ENCODE assay signal across 23 mouse cellular contexts in the genomic region with DNA sequence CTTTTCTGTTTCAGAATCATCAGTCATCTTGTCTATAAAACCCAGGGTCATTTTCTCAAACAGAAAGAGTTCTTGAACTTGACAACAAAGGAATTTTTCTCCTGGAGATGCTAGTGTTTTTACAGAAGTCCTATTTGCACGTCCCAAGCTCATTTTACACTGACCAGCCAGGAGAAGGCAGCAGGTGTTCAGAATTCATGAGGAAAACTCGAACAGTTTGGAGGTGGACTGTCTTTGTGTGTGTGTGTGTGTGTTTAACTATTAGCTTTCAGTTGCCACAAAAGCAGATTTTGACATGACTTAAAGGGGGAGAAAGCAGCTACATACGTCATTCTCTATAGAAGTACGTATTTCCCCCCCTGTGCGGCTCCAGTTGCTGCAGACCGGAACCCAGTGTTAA. TPM values are rescaled to one million over a fixed set of nuclear protein-coding genes. Genes with fewer than 3 reads are reported as not detected.
A peak's percentile ranks its signal among the peaks of the same experiment; 100 is the strongest.
DNase-seq lines count a peak whose midpoint lies in the region; ATAC-seq and TF ChIP-seq lines count a peak whose summit lies in the region.
"Had no signal": no experiment of that assay in that cellular context is flagged by ENCODE, and none has a peak within 500 bp of the region (broad histone marks: within the 10 kb centered on the region; RNA-seq: fewer than 3 reads in every experiment).

No protein-coding gene starts in this region.

- ATAC-seq in hindbrain, postnatal 0 days, result no peak
- ATAC-seq in hindbrain, embryonic 12.5 days (ENCODE audit: low FRiP score), result no peak
- ATAC-seq in lung, embryonic 14.5 days (ENCODE audit: insufficient read depth), result no peak
- no peak for ATAC-seq in limb, embryonic 15.5 days (ENCODE audit: insufficient number of reproducible peaks, low FRiP score, low TSS enrichment, low read depth)
- ATAC-seq in erythroid progenitor cell, adult 5-6 weeks (replicated peaks; ENCODE audit: low FRiP score, poor library complexity, severe bottlenecking), result no peak
- ATAC-seq: forebrain, embryonic 16.5 days; inflammation-experienced regulatory T-cells, adult 6 months had no signal

- no peaks in the 10 kb centered on the region for H3K36me3 ChIP-seq in hindbrain, postnatal 0 days (ENCODE audit: insufficient read depth, low read length)
- H3K36me3 ChIP-seq in hindbrain, embryonic 12.5 days, result no peaks in the 10 kb centered on the region
- no peaks in the 10 kb centered on the region for H3K36me3 ChIP-seq in lung, embryonic 14.5 days (ENCODE audit: insufficient read depth)
- H3K36me3 ChIP-seq in limb, embryonic 15.5 days, result no peaks in the 10 kb centered on the region
- H3K36me3 ChIP-seq: embryonic facial prominence, embryonic 13.5 days; neural tube, embryonic 12.5 days had no signal

- no peaks in the 10 kb centered on the region for H3K27me3 ChIP-seq in hindbrain, postnatal 0 days (ENCODE audit: insufficient read depth, low read length)
- no peaks in the 10 kb centered on the region for H3K27me3 ChIP-seq in hindbrain, embryonic 12.5 days
- H3K27me3 ChIP-seq in lung, embryonic 14.5 days (ENCODE audit: insufficient read depth, low read length), result no peaks in the 10 kb centered on the region
- no peaks in the 10 kb centered on the region for H3K27me3 ChIP-seq in limb, embryonic 15.5 days
- H3K27me3 ChIP-seq: embryonic facial prominence, embryonic 13.5 days; neural tube, embryonic 12.5 days had no signal

- H3K4me1 ChIP-seq in hindbrain, postnatal 0 days (ENCODE audit: insufficient read depth, low read length), result no peaks in the 10 kb centered on the region
- H3K4me1 ChIP-seq in hindbrain, embryonic 12.5 days, result no peaks in the 10 kb centered on the region; the same call in 1 of the 2 replicates
- peaks cover 18% of the 10 kb centered on the region for H3K4me1 ChIP-seq in lung, embryonic 14.5 days (ENCODE audit: insufficient read depth)
- H3K4me1 ChIP-seq in cortical plate, adult 2 months (ENCODE audit: control insufficient read depth, insufficient read depth, low read length), result peaks cover 4% of the 10 kb centered on the region
- H3K4me1 ChIP-seq in limb, embryonic 15.5 days, result peaks cover 32% of the 10 kb centered on the region
- H3K4me1 ChIP-seq: neural tube, embryonic 12.5 days had no signal

- H3K4me2 ChIP-seq in hindbrain, postnatal 0 days (ENCODE audit: low read depth, low read length), result no peak overlapping the region
- no peak overlapping the region for H3K4me2 ChIP-seq in hindbrain, embryonic 12.5 days (replicated peaks)
- H3K4me2 ChIP-seq in lung, embryonic 14.5 days, result no peak overlapping the region
- H3K4me2 ChIP-seq in limb, embryonic 15.5 days, result no peak overlapping the region
- H3K4me2 ChIP-seq: embryonic facial prominence, embryonic 13.5 days; midbrain, embryonic 11.5 days; neural tube, embryonic 12.5 days had no signal

- H3K27ac ChIP-seq in hindbrain, postnatal 0 days, result no peak overlapping the region
- H3K27ac ChIP-seq in hindbrain, embryonic 12.5 days, result no peak overlapping the region
- H3K27ac ChIP-seq in lung, embryonic 14.5 days (ENCODE audit: low read depth), result no peak overlapping the region
- H3K27ac ChIP-seq in cortical plate, adult 2 months (ENCODE audit: insufficient read depth, low read length), result no peak overlapping the region
- H3K27ac ChIP-seq in limb, embryonic 15.5 days, result peak overlapping the region; percentile 70
- H3K27ac ChIP-seq: embryonic facial prominence, embryonic 13.5 days; macrophage; neural tube, embryonic 12.5 days had no signal

- peak; percentile 36 for TF ChIP-seq CTCF in hindbrain, postnatal 0 days (IDR thresholded peaks at IDR 0.05; ENCODE audit: low read depth)
- TF ChIP-seq CTCF in lung, embryonic 14.5 days (IDR thresholded peaks at IDR 0.05; ENCODE audit: low read depth), result 0 out of 2 replicates have a peak, but pooled peaks have one; percentile 17
- peak; percentile 27; the same call in 1 of the 2 replicates for TF ChIP-seq CTCF in cortical plate, adult 2 months (IDR thresholded peaks at IDR 0.05; ENCODE audit: extremely low read depth, insufficient read depth, low read length)

- peak; percentile 35 for DNase-seq in hindbrain, postnatal 0 days (ENCODE audit: low spot score)
- no peak for DNase-seq in lung, embryonic 14.5 days
- no peak for DNase-seq in lung, postnatal 10 days
- DNase-seq: adrenal gland, adult 8-10 months; cerebellum, adult 9-10 months; gastrocnemius, postnatal 10 days; heart, adult 11 months; layer of hippocampus, adult 9-11 months; liver; right cerebral cortex, adult 18-20 months; thymus, postnatal 25 days had no signal

- H3K9me3 ChIP-seq in hindbrain, postnatal 0 days (ENCODE audit: low read length), result no peaks in the 10 kb centered on the region
- no peaks in the 10 kb centered on the region for H3K9me3 ChIP-seq in hindbrain, embryonic 12.5 days (replicated peaks)
- H3K9me3 ChIP-seq in lung, embryonic 14.5 days (ENCODE audit: low read depth, low read length), result no peaks in the 10 kb centered on the region
- no peaks in the 10 kb centered on the region for H3K9me3 ChIP-seq in limb, embryonic 15.5 days
- H3K9me3 ChIP-seq: embryonic facial prominence, embryonic 13.5 days; neural tube, embryonic 12.5 days had no signal

- 76% methylated on average over 6 of the region's 6 CpGs for WGBS in hindbrain, postnatal 0 days
- 71% methylated on average over 6 of the region's 6 CpGs for WGBS in hindbrain, embryonic 12.5 days
- 46% methylated on average over 6 of the region's 6 CpGs for WGBS in lung, embryonic 14.5 days
- WGBS in limb, embryonic 15.5 days, result 35% methylated on average over 6 of the region's 6 CpGs

- no peak for TF ChIP-seq POLR2A in cortical plate, adult 2 months (IDR thresholded peaks at IDR 0.05; ENCODE audit: extremely low read depth, insufficient read depth, low read length)

- no peak overlapping the region for H3K9ac ChIP-seq in hindbrain, postnatal 0 days (replicated peaks; ENCODE audit: low read length)
- no peak overlapping the region for H3K9ac ChIP-seq in hindbrain, embryonic 12.5 days
- H3K9ac ChIP-seq in lung, embryonic 14.5 days, result no peak overlapping the region
- no peak overlapping the region for H3K9ac ChIP-seq in limb, embryonic 15.5 days
- H3K9ac ChIP-seq: embryonic facial prominence, embryonic 13.5 days; neural tube, embryonic 12.5 days had no signal

- no peak overlapping the region for H3K4me3 ChIP-seq in hindbrain, postnatal 0 days (ENCODE audit: low read length)
- H3K4me3 ChIP-seq in hindbrain, embryonic 12.5 days, result no peak overlapping the region
- no peak overlapping the region for H3K4me3 ChIP-seq in lung, embryonic 14.5 days (ENCODE audit: low read depth, low read length)
- no peak overlapping the region for H3K4me3 ChIP-seq in cortical plate, adult 2 months (ENCODE audit: insufficient read depth, low read length)
- H3K4me3 ChIP-seq in limb, embryonic 15.5 days, result no peak overlapping the region
- H3K4me3 ChIP-seq: embryonic facial prominence, embryonic 13.5 days; neural tube, embryonic 12.5 days had no signal

RNA-seq across cellular contexts. Expression of a gene that starts 20.6 kb away (rescaled TPM):
- total RNA-seq in hindbrain, postnatal 0 days (2014; rRNA removed), result 29.8 and 35.3 TPM in 2 replicates
- 15.9 and 18.6 TPM in 2 replicates for polyA plus RNA-seq in hindbrain, postnatal 0 days (2015; fragmentation: Nextera tagmentation; extraction: Ambion mirVana)
- 47.6 and 68.4 TPM in 2 replicates for polyA plus RNA-seq in hindbrain, embryonic 12.5 days (2016; fragmentation: Nextera tagmentation; extraction: Ambion mirVana)
- 146 and 156 TPM in 2 replicates for polyA plus RNA-seq in lung, embryonic 14.5 days (2014; fragmentation: Nextera tagmentation; extraction: Ambion mirVana)
- 117 and 128 TPM in 2 replicates for polyA plus RNA-seq in cortical plate, adult 2 months (2012; rRNA removed)
- 240 and 248 TPM in 2 replicates for polyA plus RNA-seq in limb, embryonic 15.5 days (2015; fragmentation: Nextera tagmentation; extraction: Ambion mirVana)
- total RNA-seq in erythroid progenitor cell, adult 5-6 weeks (2015; ENCODE audit: low replicate concordance), result 5.9 and 11.9 TPM in 2 replicates
- 19.9 and 28.4 TPM in 2 replicates for total RNA-seq in erythroid progenitor cell, adult 5-6 weeks (2017; ENCODE audit: low replicate concordance)

RNA-seq across cellular contexts. Expression of a gene that starts 56.0 kb away (rescaled TPM):
- 2.1 TPM in 1 of 2 replicates, not detected in the other for total RNA-seq in hindbrain, postnatal 0 days (2014; rRNA removed)
- polyA plus RNA-seq in hindbrain, postnatal 0 days (2015; fragmentation: Nextera tagmentation; extraction: Ambion mirVana), result 0.50 and 0.78 TPM in 2 replicates
- polyA plus RNA-seq in hindbrain, embryonic 12.5 days (2016; fragmentation: Nextera tagmentation; extraction: Ambion mirVana), result 0.19 TPM in 1 of 2 replicates, not detected in the other
- 0.97 and 1.1 TPM in 2 replicates for polyA plus RNA-seq in lung, embryonic 14.5 days (2014; fragmentation: Nextera tagmentation; extraction: Ambion mirVana)
- 0.40 and 0.69 TPM in 2 replicates for polyA plus RNA-seq in cortical plate, adult 2 months (2012; rRNA removed)
- polyA plus RNA-seq in limb, embryonic 15.5 days (2015; fragmentation: Nextera tagmentation; extraction: Ambion mirVana), result 1.4 and 1.5 TPM in 2 replicates
- 1.4 and 5.9 TPM in 2 replicates for total RNA-seq in erythroid progenitor cell, adult 5-6 weeks (2015; ENCODE audit: low replicate concordance)
- total RNA-seq in erythroid progenitor cell, adult 5-6 weeks (2017; ENCODE audit: low replicate concordance), result 4.0 TPM in 1 of 2 replicates, not detected in the other
- polyA plus RNA-seq: C2C12; forebrain, embryonic 16.5 days; hindbrain, embryonic 11.5 days; inflammation-experienced regulatory T-cells, adult 6 months; midbrain, embryonic 11.5 days had no signal
